Mouse (Mus musculus) bone marrow, adult 2 months (tissue): ENCODE data around the gene Atp2b4. TPM values are rescaled to one million over a fixed set of nuclear protein-coding genes. Genes with fewer than 3 reads are reported as not detected.
A peak's percentile ranks its signal among the peaks of the same experiment; 100 is the strongest.

Experiments
- H3K27ac ChIP-seq: fragments of 200-500 bp; 2 replicates; pipeline ENCODE4 v1.5.1; 2012; ENCODE audit warnings: low read depth, mild to moderate bottlenecking, control low read depth, inconsistent platforms, low read length; ENCODE audit not compliant: control insufficient read depth, poor library complexity, insufficient read depth
- H3K4me1 ChIP-seq: fragments of 200-500 bp; 2 replicates; pipeline ENCODE4 v1.6.1; 2011; ENCODE audit warnings: low read length; ENCODE audit not compliant: control insufficient read depth, insufficient read depth
- H3K4me3 ChIP-seq: fragments of 200-500 bp; replicated peaks from 2 replicates; pipeline ENCODE3; 2011; ENCODE audit warnings: mild to moderate bottlenecking, low read depth, low read length, control low read depth; ENCODE audit not compliant: control insufficient read depth
- CTCF ChIP-seq: fragments of 200-500 bp; IDR thresholded peaks from 2 replicates; pipeline ENCODE4 v1.5.1; 2011; ENCODE audit warnings: low read length, control low read depth; ENCODE audit not compliant: control insufficient read depth, insufficient read depth
- POLR2A ChIP-seq: fragments of 200-500 bp; IDR thresholded peaks from 2 replicates; pipeline ENCODE4 v1.6.1; 2011; ENCODE audit warnings: low read depth, mild to moderate bottlenecking, control low read depth, low read length, borderline replicate concordance; ENCODE audit not compliant: control insufficient read depth
- WGBS: fragments of 180-500 bp; shearing (Covaris S2); methylation state at CpG from one replicate; pipeline ENCODE4 v1.1.7; 2018; 5-methylcytosine and 5-hydroxymethylcytosine counted together
- polyA plus RNA-seq: library from polyadenylated mRNA; stranded (reverse); fragments of >200 nt; gene quantifications from 2 replicates; pipeline ENCODE4 v1.2.4, GENCODE M21; 2011; ENCODE audit warnings: low replicate concordance; ENCODE audit not compliant: missing spikeins, insufficient read depth, insufficient read length

The Atp2b4 gene
- polyA plus RNA-seq, 1 experiment = 37.6 TPM

GRCm38 (mm10) chr1:133826193-133826592 is 25.4 kb upstream of the Atp2b4 start:
- H3K27ac ChIP-seq = peak overlapping the region; percentile 80
- 54% methylated on average over 7 of the region's 7 CpGs for WGBS
- H3K4me3 ChIP-seq = no peak overlapping the region
- TF ChIP-seq POLR2A (no peak), CTCF (no peak)
- peaks cover 7% of the 10 kb centered on the region; the same call in 1 of the 2 replicates for H3K4me1 ChIP-seq

- Histone ChIP-seq H3K4me1 (peaks cover 7% of the 10 kb centered on the region; the same call in 1 of the 2 replicates), H3K27ac (peak overlapping the region; percentile 70), H3K4me3 (no peak overlapping the region)
- TF ChIP-seq CTCF (no peak), POLR2A (no peak)
- WGBS = 70% methylated on average over 8 of the region's 8 CpGs
These were observed 24.7 kb upstream of the Atp2b4 start for GRCm38 (mm10) chr1:133825543-133825942.

- no peak for TF ChIP-seq POLR2A
- no peak for TF ChIP-seq CTCF
- H3K27ac ChIP-seq = peak overlapping the region; percentile 70
- H3K4me3 ChIP-seq = no peak overlapping the region
- H3K4me1 ChIP-seq = peaks cover 7% of the 10 kb centered on the region; the same call in 1 of the 2 replicates
- WGBS = 61% methylated on average over 2 of the region's 2 CpGs
These were observed 24.3 kb upstream of the Atp2b4 start for GRCm38 (mm10) chr1:133825140-133825539.

GRCm38 (mm10) chr1:133821144-133821543 is 20.3 kb upstream of the Atp2b4 start:
- no peak overlapping the region for H3K4me3 ChIP-seq
- peaks cover 5% of the 10 kb centered on the region; the same call in 1 of the 2 replicates for H3K4me1 ChIP-seq
- no peak overlapping the region for H3K27ac ChIP-seq
- 14% methylated on average over 5 of the region's 5 CpGs for WGBS
- no peak for TF ChIP-seq CTCF
- no peak for TF ChIP-seq POLR2A

- Histone ChIP-seq H3K4me1 (peaks cover 3% of the 10 kb centered on the region; the same call in 1 of the 2 replicates), H3K4me3 (no peak overlapping the region), H3K27ac (0 out of 2 replicates have a peak overlapping the region, but pooled peaks have one; percentile 5)
- WGBS = 13% methylated on average over 2 of the region's 2 CpGs
- TF ChIP-seq CTCF (no peak), POLR2A (no peak)
These were observed 19.3 kb upstream of the Atp2b4 start for GRCm38 (mm10) chr1:133820100-133820499.

- H3K4me1 ChIP-seq = peaks cover 3% of the 10 kb centered on the region; the same call in 1 of the 2 replicates
- 47% methylated on average over 2 of the region's 2 CpGs for WGBS
- H3K27ac ChIP-seq = no peak overlapping the region
- TF ChIP-seq CTCF (no peak), POLR2A (no peak)
- no peak overlapping the region for H3K4me3 ChIP-seq
These were observed 17.7 kb upstream of the Atp2b4 start for GRCm38 (mm10) chr1:133818531-133818930.

GRCm38 (mm10) chr1:133815747-133816491 is 15.1 kb upstream of the Atp2b4 start:
- 13% methylated on average over 12 of the region's 12 CpGs for WGBS
- Histone ChIP-seq H3K4me3 (no peak overlapping the region), H3K4me1 (peaks cover 1% of the 10 kb centered on the region; the same call in 1 of the 2 replicates), H3K27ac (peak overlapping the region; percentile 46)
- TF ChIP-seq POLR2A = no peak
- no peak for TF ChIP-seq CTCF

- H3K4me3 ChIP-seq = no peak overlapping the region
- H3K27ac ChIP-seq = no peak overlapping the region
- no peak for TF ChIP-seq CTCF
- TF ChIP-seq POLR2A = no peak
- H3K4me1 ChIP-seq = no peaks in the 10 kb centered on the region; the same call in 1 of the 2 replicates
- WGBS = 74% methylated on average over 5 of the region's 5 CpGs
These were observed 8.5 kb upstream of the Atp2b4 start for GRCm38 (mm10) chr1:133809376-133809775.
